ENCODE assay signal across 12 mouse cellular contexts in genomic region chr5:136015586-136015985, GRCm38 (mm10). TPM values are rescaled to one million over a fixed set of nuclear protein-coding genes. Genes with fewer than 3 reads are reported as not detected.
DNase-seq lines count a peak whose midpoint lies in the region; ATAC-seq and TF ChIP-seq lines count a peak whose summit lies in the region.
"Had no signal": no experiment of that assay in that cellular context is flagged by ENCODE, and none has a peak within 500 bp of the region (broad histone marks: within the 10 kb centered on the region; RNA-seq: fewer than 3 reads in every experiment).

No protein-coding gene starts in this region.

- DNase-seq in forebrain, embryonic 11.5 days (ENCODE audit: low spot score) = no peak
- no peak for DNase-seq in lung, embryonic 14.5 days
- no peak for DNase-seq in lung, adult 2 months
- no peak for DNase-seq in layer of hippocampus, adult 2 months (ENCODE audit: low spot score in 2 of 2)

- no peaks in the 10 kb centered on the region for H3K27me3 ChIP-seq in forebrain, embryonic 13.5 days
- H3K27me3 ChIP-seq in forebrain, embryonic 11.5 days (ENCODE audit: control insufficient read depth, insufficient read depth, low read length) = no peaks in the 10 kb centered on the region
- H3K27me3 ChIP-seq in lung, embryonic 14.5 days (ENCODE audit: insufficient read depth, low read length) = no peaks in the 10 kb centered on the region
- H3K27me3 ChIP-seq in heart, embryonic 12.5 days (replicated peaks) = no peaks in the 10 kb centered on the region
- H3K27me3 ChIP-seq in limb, embryonic 15.5 days = no peaks in the 10 kb centered on the region
- H3K27me3 ChIP-seq: neural tube, embryonic 15.5 days had no signal

- H3K4me3 ChIP-seq in forebrain, embryonic 13.5 days = no peak overlapping the region
- H3K4me3 ChIP-seq in forebrain, embryonic 11.5 days (ENCODE audit: low read depth, low read length) = no peak overlapping the region
- no peak overlapping the region for H3K4me3 ChIP-seq in lung, embryonic 14.5 days (ENCODE audit: low read depth, low read length)
- H3K4me3 ChIP-seq in lung, adult 2 months (replicated peaks; ENCODE audit: extremely low read depth, low read depth, low read length) = no peak overlapping the region
- no peak overlapping the region for H3K4me3 ChIP-seq in heart, embryonic 12.5 days
- no peak overlapping the region for H3K4me3 ChIP-seq in limb, embryonic 15.5 days
- no peak overlapping the region for H3K4me3 ChIP-seq in layer of hippocampus, adult 2 months
- H3K4me3 ChIP-seq: neural tube, embryonic 15.5 days had no signal

- H3K27ac ChIP-seq in forebrain, embryonic 13.5 days = no peak overlapping the region
- H3K27ac ChIP-seq in forebrain, embryonic 11.5 days (ENCODE audit: low read depth, low read length) = no peak overlapping the region
- H3K27ac ChIP-seq in lung, embryonic 14.5 days (ENCODE audit: low read depth) = peak overlapping the region; percentile 54; the same call in 1 of the 2 replicates
- H3K27ac ChIP-seq in heart, embryonic 12.5 days (ENCODE audit: poor library complexity, severe bottlenecking) = peak overlapping the region; percentile 72
- peak overlapping the region; percentile 85 for H3K27ac ChIP-seq in limb, embryonic 15.5 days
- H3K27ac ChIP-seq in layer of hippocampus, adult 2 months = no peak overlapping the region
- H3K27ac ChIP-seq: neural tube, embryonic 15.5 days had no signal

- peaks cover 16% of the 10 kb centered on the region for H3K4me1 ChIP-seq in forebrain, embryonic 13.5 days
- no peaks in the 10 kb centered on the region for H3K4me1 ChIP-seq in forebrain, embryonic 11.5 days (replicated peaks; ENCODE audit: control insufficient read depth, insufficient read depth, low read length)
- H3K4me1 ChIP-seq in lung, embryonic 14.5 days (ENCODE audit: insufficient read depth) = no peaks in the 10 kb centered on the region
- peaks cover 2% of the 10 kb centered on the region for H3K4me1 ChIP-seq in lung, adult 2 months (ENCODE audit: control insufficient read depth, insufficient read depth, low read length)
- peaks cover 56% of the 10 kb centered on the region for H3K4me1 ChIP-seq in heart, embryonic 12.5 days (replicated peaks)
- peaks cover 37% of the 10 kb centered on the region for H3K4me1 ChIP-seq in limb, embryonic 15.5 days

- no peak for TF ChIP-seq POLR2A in lung, adult 2 months (IDR thresholded peaks at IDR 0.05; ENCODE audit: borderline replicate concordance, extremely low read depth, low read depth, low read length)

- ATAC-seq in forebrain, embryonic 13.5 days = no peak
- ATAC-seq in forebrain, embryonic 11.5 days (replicated peaks; ENCODE audit: low FRiP score) = no peak
- 0 out of 2 replicates have a peak, but pooled peaks have one; percentile 20 for ATAC-seq in lung, embryonic 14.5 days (ENCODE audit: insufficient read depth)
- no peak for ATAC-seq in heart, embryonic 12.5 days (ENCODE audit: insufficient number of reproducible peaks, low FRiP score)
- no peak for ATAC-seq in limb, embryonic 15.5 days (ENCODE audit: insufficient number of reproducible peaks, low FRiP score, low TSS enrichment, low read depth)
- no peak for ATAC-seq in inflammation-experienced regulatory T-cells, adult 6 months

- peak overlapping the region; percentile 26; the same call in 1 of the 2 replicates for H3K9ac ChIP-seq in forebrain, embryonic 13.5 days
- H3K9ac ChIP-seq in forebrain, embryonic 11.5 days (ENCODE audit: low read length) = no peak overlapping the region
- H3K9ac ChIP-seq in lung, embryonic 14.5 days = no peak overlapping the region; the same call in 1 of the 2 replicates
- 0 out of 2 replicates have a peak overlapping the region, but pooled peaks have one; percentile 38 for H3K9ac ChIP-seq in heart, embryonic 12.5 days
- H3K9ac ChIP-seq in limb, embryonic 15.5 days = no peak overlapping the region
- H3K9ac ChIP-seq: neural tube, embryonic 15.5 days had no signal

- 81% methylated on average over 10 of the region's 10 CpGs for WGBS in forebrain, embryonic 13.5 days
- WGBS in forebrain, embryonic 11.5 days = 89% methylated on average over 10 of the region's 10 CpGs
- 75% methylated on average over 10 of the region's 10 CpGs for WGBS in lung, embryonic 14.5 days
- 68% methylated on average over 10 of the region's 10 CpGs for WGBS in lung, adult 2 months
- WGBS in heart, embryonic 12.5 days = 76% methylated on average over 10 of the region's 10 CpGs
- 70% methylated on average over 10 of the region's 10 CpGs for WGBS in limb, embryonic 15.5 days

- no peaks in the 10 kb centered on the region for H3K9me3 ChIP-seq in forebrain, embryonic 13.5 days (replicated peaks)
- H3K9me3 ChIP-seq in forebrain, embryonic 11.5 days (ENCODE audit: control insufficient read depth, low read length) = no peaks in the 10 kb centered on the region
- no peaks in the 10 kb centered on the region for H3K9me3 ChIP-seq in lung, embryonic 14.5 days (ENCODE audit: low read depth, low read length)
- no peaks in the 10 kb centered on the region for H3K9me3 ChIP-seq in heart, embryonic 12.5 days (replicated peaks)
- H3K9me3 ChIP-seq in limb, embryonic 15.5 days = no peaks in the 10 kb centered on the region
- H3K9me3 ChIP-seq: neural tube, embryonic 15.5 days had no signal

- peaks cover 51% of the 10 kb centered on the region for H3K36me3 ChIP-seq in forebrain, embryonic 13.5 days (ENCODE audit: poor library complexity, severe bottlenecking)
- H3K36me3 ChIP-seq in forebrain, embryonic 11.5 days (ENCODE audit: control insufficient read depth, insufficient read depth, low read length) = no peaks in the 10 kb centered on the region; the same call in 1 of the 2 replicates
- H3K36me3 ChIP-seq in lung, embryonic 14.5 days (ENCODE audit: insufficient read depth) = peaks cover 27% of the 10 kb centered on the region
- H3K36me3 ChIP-seq in heart, embryonic 12.5 days = peaks cover 38% of the 10 kb centered on the region
- H3K36me3 ChIP-seq in limb, embryonic 15.5 days = peaks cover 47% of the 10 kb centered on the region

- H3K4me2 ChIP-seq in forebrain, embryonic 13.5 days = no peak overlapping the region
- no peak overlapping the region for H3K4me2 ChIP-seq in forebrain, embryonic 11.5 days (ENCODE audit: low read depth, low read length, severe bottlenecking)
- H3K4me2 ChIP-seq in lung, embryonic 14.5 days = no peak overlapping the region
- H3K4me2 ChIP-seq in heart, embryonic 12.5 days = peak overlapping the region; percentile 36
- no peak overlapping the region for H3K4me2 ChIP-seq in limb, embryonic 15.5 days
- H3K4me2 ChIP-seq: neural tube, embryonic 15.5 days had no signal

- TF ChIP-seq CTCF in lung, embryonic 14.5 days (IDR thresholded peaks at IDR 0.05; ENCODE audit: low read depth) = no peak
- no peak for TF ChIP-seq CTCF in lung, adult 2 months (IDR thresholded peaks at IDR 0.05; ENCODE audit: insufficient read depth, low read length)
- no peak for TF ChIP-seq CTCF in layer of hippocampus, adult 2 months (conservative IDR thresholded peaks at IDR 0.05)

RNA-seq across cellular contexts. Expression of gene Dtx2, which starts 21.0 kb away (rescaled TPM):
- 25.5 and 27.2 TPM in 2 replicates for polyA plus RNA-seq in forebrain, embryonic 13.5 days (2015; fragmentation: Nextera tagmentation; extraction: Ambion mirVana)
- polyA plus RNA-seq in forebrain, embryonic 11.5 days (2014; fragmentation: Nextera tagmentation; extraction: Ambion mirVana) = 35.4 and 37.0 TPM in 2 replicates
- 21.4 and 24.4 TPM in 2 replicates for polyA plus RNA-seq in lung, embryonic 14.5 days (2014; fragmentation: Nextera tagmentation; extraction: Ambion mirVana)
- 23.9 and 29.9 TPM in 2 replicates for polyA plus RNA-seq in lung, adult 2 months (2012; rRNA removed)
- 28.7 and 29.9 TPM in 2 replicates for polyA plus RNA-seq in heart, embryonic 12.5 days (2016; fragmentation: Nextera tagmentation; extraction: Ambion mirVana)
- 35.5 and 36.2 TPM in 2 replicates for polyA plus RNA-seq in limb, embryonic 15.5 days (2015; fragmentation: Nextera tagmentation; extraction: Ambion mirVana)
- total RNA-seq in layer of hippocampus, adult 2 months (2021) = 1 to 10 TPM; 8.0 to 8.3 TPM
- polyA plus RNA-seq in inflammation-experienced regulatory T-cells, adult 6 months (2017; shearing (Covaris generic)) = 10 to 100 TPM in 1 of 3 experiments, 1 to 10 TPM in 2; 8.5 to 10.8 (median 9.1) TPM

RNA-seq across cellular contexts. Expression of gene Upk3b, which starts 22.7 kb away (rescaled TPM):
- not detected in 2 replicates for polyA plus RNA-seq in forebrain, embryonic 13.5 days (2015; fragmentation: Nextera tagmentation; extraction: Ambion mirVana)
- not detected in 2 replicates for polyA plus RNA-seq in forebrain, embryonic 11.5 days (2014; fragmentation: Nextera tagmentation; extraction: Ambion mirVana)
- polyA plus RNA-seq in lung, embryonic 14.5 days (2014; fragmentation: Nextera tagmentation; extraction: Ambion mirVana) = 23.8 and 26.7 TPM in 2 replicates
- polyA plus RNA-seq in lung, adult 2 months (2012; rRNA removed) = 62.7 and 76.3 TPM in 2 replicates
- 60.2 and 60.5 TPM in 2 replicates for polyA plus RNA-seq in heart, embryonic 12.5 days (2016; fragmentation: Nextera tagmentation; extraction: Ambion mirVana)
- 9.1 and 10.9 TPM in 2 replicates for polyA plus RNA-seq in limb, embryonic 15.5 days (2015; fragmentation: Nextera tagmentation; extraction: Ambion mirVana)
- not detected for total RNA-seq in layer of hippocampus, adult 2 months (2021)
- under 1 TPM in 1 of 3 experiments, not detected in 2; 0.16 TPM for polyA plus RNA-seq in inflammation-experienced regulatory T-cells, adult 6 months (2017; shearing (Covaris generic))
- total RNA-seq: hematopoietic stem cell, adult 5-6 weeks; left cerebral cortex, adult 8-10 months had no signal

RNA-seq across cellular contexts. Expression of gene Zp3, which starts 35.7 kb away (rescaled TPM):
- not detected in 2 replicates for polyA plus RNA-seq in forebrain, embryonic 13.5 days (2015; fragmentation: Nextera tagmentation; extraction: Ambion mirVana)
- polyA plus RNA-seq in forebrain, embryonic 11.5 days (2014; fragmentation: Nextera tagmentation; extraction: Ambion mirVana) = not detected in 2 replicates
- not detected in 2 replicates for polyA plus RNA-seq in lung, embryonic 14.5 days (2014; fragmentation: Nextera tagmentation; extraction: Ambion mirVana)
- 0.08 TPM in 1 of 2 replicates, not detected in the other for polyA plus RNA-seq in lung, adult 2 months (2012; rRNA removed)
- polyA plus RNA-seq in heart, embryonic 12.5 days (2016; fragmentation: Nextera tagmentation; extraction: Ambion mirVana) = 0.13 TPM in 1 of 2 replicates, not detected in the other
- 0.17 and 0.44 TPM in 2 replicates for polyA plus RNA-seq in limb, embryonic 15.5 days (2015; fragmentation: Nextera tagmentation; extraction: Ambion mirVana)
- total RNA-seq in layer of hippocampus, adult 2 months (2021) = not detected
- not detected for polyA plus RNA-seq in inflammation-experienced regulatory T-cells, adult 6 months (2017; shearing (Covaris generic))
- total RNA-seq: hematopoietic stem cell, adult 5-6 weeks; left cerebral cortex, adult 8-10 months had no signal
- polyA plus RNA-seq: spleen, adult 2 months had no signal

RNA-seq across cellular contexts. Expression of gene Upk3bl, which starts 38.7 kb away (rescaled TPM):
- polyA plus RNA-seq in forebrain, embryonic 13.5 days (2015; fragmentation: Nextera tagmentation; extraction: Ambion mirVana) = not detected in 2 replicates
- 0.77 and 0.80 TPM in 2 replicates for polyA plus RNA-seq in forebrain, embryonic 11.5 days (2014; fragmentation: Nextera tagmentation; extraction: Ambion mirVana)
- 1.5 and 1.8 TPM in 2 replicates for polyA plus RNA-seq in lung, embryonic 14.5 days (2014; fragmentation: Nextera tagmentation; extraction: Ambion mirVana)
- 4.2 TPM in 1 of 2 replicates, not detected in the other for polyA plus RNA-seq in lung, adult 2 months (2012; rRNA removed)
- polyA plus RNA-seq in heart, embryonic 12.5 days (2016; fragmentation: Nextera tagmentation; extraction: Ambion mirVana) = 0.40 and 0.50 TPM in 2 replicates
- polyA plus RNA-seq in limb, embryonic 15.5 days (2015; fragmentation: Nextera tagmentation; extraction: Ambion mirVana) = 58.9 and 59.3 TPM in 2 replicates
- total RNA-seq in layer of hippocampus, adult 2 months (2021) = not detected
- not detected for polyA plus RNA-seq in inflammation-experienced regulatory T-cells, adult 6 months (2017; shearing (Covaris generic))
- total RNA-seq: hematopoietic stem cell, adult 5-6 weeks had no signal
- polyA plus RNA-seq: neural tube, embryonic 15.5 days; spleen, adult 2 months had no signal

RNA-seq across cellular contexts. Expression of gene Ssc4d, which starts 41.3 kb away (rescaled TPM):
- 0.48 TPM in 2 replicates for polyA plus RNA-seq in forebrain, embryonic 13.5 days (2015; fragmentation: Nextera tagmentation; extraction: Ambion mirVana)
- polyA plus RNA-seq in forebrain, embryonic 11.5 days (2014; fragmentation: Nextera tagmentation; extraction: Ambion mirVana) = 1.2 and 1.5 TPM in 2 replicates
- 3.2 and 3.8 TPM in 2 replicates for polyA plus RNA-seq in lung, embryonic 14.5 days (2014; fragmentation: Nextera tagmentation; extraction: Ambion mirVana)
- 3.6 and 3.9 TPM in 2 replicates for polyA plus RNA-seq in lung, adult 2 months (2012; rRNA removed)
- 0.70 and 1.6 TPM in 2 replicates for polyA plus RNA-seq in heart, embryonic 12.5 days (2016; fragmentation: Nextera tagmentation; extraction: Ambion mirVana)
- 2.0 and 2.1 TPM in 2 replicates for polyA plus RNA-seq in limb, embryonic 15.5 days (2015; fragmentation: Nextera tagmentation; extraction: Ambion mirVana)
- total RNA-seq in layer of hippocampus, adult 2 months (2021) = 1 to 10 TPM; 1.4 to 1.9 TPM
- polyA plus RNA-seq in inflammation-experienced regulatory T-cells, adult 6 months (2017; shearing (Covaris generic)) = 1 to 10 TPM; 1.0 to 2.0 (median 1.4) TPM

Comparison
In these comparisons a context has a peak if more than half of its experiments do, and no peak if none do; other contexts are left out.
1. H3K9ac ChIP-seq: peak in forebrain, embryonic 13.5 days (single experiment) and heart, embryonic 12.5 days (single experiment); none in forebrain, embryonic 11.5 days (single experiment), lung, embryonic 14.5 days (single experiment) and limb, embryonic 15.5 days (single experiment).
2. H3K27ac ChIP-seq: peak in lung, embryonic 14.5 days (single experiment), heart, embryonic 12.5 days (single experiment) and limb, embryonic 15.5 days (single experiment); none in forebrain, embryonic 13.5 days (single experiment), forebrain, embryonic 11.5 days (single experiment) and layer of hippocampus, adult 2 months (single experiment).